7 mouse cellular contexts compared by ENCODE assay signal in the genomic region with DNA sequence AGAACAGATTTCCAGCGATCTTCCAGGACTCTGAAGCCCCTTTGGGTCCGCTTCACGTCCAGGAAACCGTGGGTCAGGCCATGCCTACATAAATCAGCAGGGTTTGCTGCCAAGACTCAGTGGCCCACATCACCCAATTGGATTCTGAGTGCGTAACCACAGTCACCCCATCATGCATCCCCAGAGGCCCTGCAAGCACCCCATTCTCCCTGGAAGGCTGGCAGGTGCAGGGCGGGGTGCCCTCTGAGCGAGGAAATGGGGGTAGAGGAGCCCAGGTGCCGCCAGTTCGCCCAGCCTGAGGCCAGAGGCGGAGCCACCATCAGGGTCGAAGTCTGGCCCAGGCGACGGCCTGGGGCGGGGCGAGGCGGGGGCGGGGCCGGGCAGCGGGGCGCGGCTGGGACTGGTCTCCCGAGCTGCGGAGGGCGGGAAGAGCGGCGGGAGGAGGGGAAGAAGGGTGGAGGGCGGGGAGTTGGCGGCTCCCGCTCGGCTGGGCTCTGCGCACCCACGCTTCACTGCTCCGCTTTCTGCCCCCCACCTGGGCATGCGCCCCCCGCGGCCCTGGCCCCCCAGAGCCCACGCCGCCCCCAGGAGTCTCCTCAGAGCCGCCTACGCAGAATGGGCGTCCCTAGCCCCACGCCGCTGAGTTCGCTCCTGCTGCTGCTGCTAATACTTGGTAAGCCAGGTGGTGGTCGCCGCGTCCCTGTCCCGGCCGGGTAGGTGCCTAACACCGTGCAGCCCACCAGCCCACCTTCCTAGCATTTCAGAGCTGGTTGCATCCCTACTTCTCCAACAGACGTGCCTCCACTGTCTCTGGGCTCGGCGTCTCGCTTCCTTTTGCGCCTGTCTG. TPM values are rescaled to one million over a fixed set of nuclear protein-coding genes. Genes with fewer than 3 reads are reported as not detected.
DNase-seq lines count a peak whose midpoint lies in the region; ATAC-seq and TF ChIP-seq lines count a peak whose summit lies in the region.

No protein-coding gene starts in this region.

- H3K4me2 ChIP-seq in hindbrain, embryonic 16.5 days (ENCODE audit: low read length) = peak overlapping the region; percentile 93
- peak overlapping the region; percentile 88 for H3K4me2 ChIP-seq in midbrain, embryonic 11.5 days

- WGBS in hindbrain, embryonic 16.5 days = under 1% methylated on average over 35 of the region's 55 CpGs
- WGBS in limb, embryonic 10.5 days = under 1% methylated on average over 38 of the region's 55 CpGs
- under 1% methylated on average over 46 of the region's 55 CpGs for WGBS in midbrain, embryonic 11.5 days

- intact Hi-C loops in gastrocnemius, adult 2 months (cut with DNase I) = loop anchor here (2.0 to 5.0 kb wide), 3 partner anchors 95 to 185 kb away; a partner anchor contains a TSS

- peak overlapping the region; percentile 98 for H3K27ac ChIP-seq in gastrocnemius, adult 2 months
- H3K27ac ChIP-seq in hindbrain, embryonic 16.5 days (ENCODE audit: low read depth, low read length) = peak overlapping the region; percentile 89
- peak overlapping the region; percentile 91 for H3K27ac ChIP-seq in limb, embryonic 10.5 days
- peak overlapping the region; percentile 41; the same call in 1 of the 2 replicates for H3K27ac ChIP-seq in midbrain, embryonic 11.5 days (ENCODE audit: low read depth, low read length)

- H3K4me1 ChIP-seq in hindbrain, embryonic 16.5 days (ENCODE audit: control insufficient read depth, insufficient read depth, low read depth, low read length) = peaks cover 36% of the 10 kb centered on the region
- H3K4me1 ChIP-seq in limb, embryonic 10.5 days = peaks cover 70% of the 10 kb centered on the region
- peaks cover 35% of the 10 kb centered on the region for H3K4me1 ChIP-seq in midbrain, embryonic 11.5 days (ENCODE audit: control insufficient read depth, insufficient read depth, low read length)

- no peaks in the 10 kb centered on the region for H3K36me3 ChIP-seq in hindbrain, embryonic 16.5 days (ENCODE audit: control insufficient read depth, insufficient read depth, low read length)
- H3K36me3 ChIP-seq in limb, embryonic 10.5 days = peaks cover 9% of the 10 kb centered on the region
- H3K36me3 ChIP-seq in midbrain, embryonic 11.5 days (ENCODE audit: control insufficient read depth, insufficient read depth, low read length) = no peaks in the 10 kb centered on the region

- no peaks in the 10 kb centered on the region for H3K27me3 ChIP-seq in hindbrain, embryonic 16.5 days (replicated peaks; ENCODE audit: control insufficient read depth, insufficient read depth, low read length)
- 0 out of 2 replicates have a peak, but pooled peaks cover 6% of the 10 kb centered on the region for H3K27me3 ChIP-seq in limb, embryonic 10.5 days (ENCODE audit: low read depth, poor library complexity, severe bottlenecking)
- H3K27me3 ChIP-seq in midbrain, embryonic 11.5 days (ENCODE audit: control insufficient read depth, insufficient read depth, low read length) = no peaks in the 10 kb centered on the region; the same call in 1 of the 2 replicates

- H3K9me3 ChIP-seq in hindbrain, embryonic 16.5 days (ENCODE audit: control insufficient read depth, low read length) = no peaks in the 10 kb centered on the region
- H3K9me3 ChIP-seq in limb, embryonic 10.5 days (replicated peaks) = no peaks in the 10 kb centered on the region
- H3K9me3 ChIP-seq in midbrain, embryonic 11.5 days (ENCODE audit: control insufficient read depth, low read length) = no peaks in the 10 kb centered on the region

- no peak for TF ChIP-seq CTCF in gastrocnemius, adult 2 months (IDR thresholded peaks at IDR 0.05)

- H3K4me3 ChIP-seq in gastrocnemius, adult 2 months = peak overlapping the region; percentile 96
- H3K4me3 ChIP-seq in hindbrain, embryonic 16.5 days (ENCODE audit: low read length) = peak overlapping the region; percentile 75
- peak overlapping the region; percentile 77 for H3K4me3 ChIP-seq in limb, embryonic 10.5 days
- peak overlapping the region; percentile 72 for H3K4me3 ChIP-seq in midbrain, embryonic 11.5 days (ENCODE audit: low read depth, low read length)

- ATAC-seq in hindbrain, embryonic 16.5 days = peak; percentile 66
- peak; percentile 79 for ATAC-seq in midbrain, embryonic 11.5 days (ENCODE audit: low FRiP score)

- H3K9ac ChIP-seq in hindbrain, embryonic 16.5 days (ENCODE audit: low read depth, low read length) = peak overlapping the region; percentile 85
- H3K9ac ChIP-seq in midbrain, embryonic 11.5 days (ENCODE audit: low read length) = peak overlapping the region; percentile 73

- peak; percentile 84 for DNase-seq in adipocyte (ENCODE audit: low spot score)
- DNase-seq in cerebellum, postnatal 25 days = peak; percentile 92 to 97
- DNase-seq in gastrocnemius, adult 2 months = peak; percentile 95
- peak; percentile 94 for DNase-seq in limb, embryonic 10.5 days (ENCODE audit: low spot score)
- peak; percentile 98 for DNase-seq in midbrain, embryonic 11.5 days (ENCODE audit: low spot score, missing footprints)
- DNase-seq in skeletal muscle tissue, adult 2 months (ENCODE audit: low read depth, low spot score) = peak; percentile 78

RNA-seq across cellular contexts. Expression of a gene that starts 14.3 kb away (rescaled TPM):
- 1,000 to 10,000 TPM in 1 of 2 experiments, 100 to 1,000 TPM in 1; 838 to 1,060 TPM for total RNA-seq in gastrocnemius, adult 2 months (2021)
- polyA plus RNA-seq in hindbrain, embryonic 16.5 days (2015; fragmentation: Nextera tagmentation; extraction: Ambion mirVana) = 96.7 and 102 TPM in 2 replicates
- 0.62 and 3.2 TPM in 2 replicates for polyA plus RNA-seq in limb, embryonic 10.5 days (2016; fragmentation: Nextera tagmentation; extraction: Ambion mirVana)
- polyA plus RNA-seq in midbrain, embryonic 11.5 days (2014; fragmentation: Nextera tagmentation; extraction: Ambion mirVana) = 1.4 and 1.9 TPM in 2 replicates

RNA-seq across cellular contexts. Expression of a gene that starts 17.0 kb away (rescaled TPM):
- total RNA-seq in gastrocnemius, adult 2 months (2021) = not detected
- 4.9 and 5.6 TPM in 2 replicates for polyA plus RNA-seq in hindbrain, embryonic 16.5 days (2015; fragmentation: Nextera tagmentation; extraction: Ambion mirVana)
- polyA plus RNA-seq in limb, embryonic 10.5 days (2016; fragmentation: Nextera tagmentation; extraction: Ambion mirVana) = 0.10 TPM in 1 of 2 replicates, not detected in the other
- polyA plus RNA-seq in midbrain, embryonic 11.5 days (2014; fragmentation: Nextera tagmentation; extraction: Ambion mirVana) = 0.37 and 0.43 TPM in 2 replicates

RNA-seq across cellular contexts. Expression of a gene that starts 28.9 kb away (rescaled TPM):
- under 1 TPM in 1 of 2 experiments, not detected in 1; 0.06 TPM for total RNA-seq in gastrocnemius, adult 2 months (2021)
- 3.5 and 3.9 TPM in 2 replicates for polyA plus RNA-seq in hindbrain, embryonic 16.5 days (2015; fragmentation: Nextera tagmentation; extraction: Ambion mirVana)
- 0.05 TPM in 2 replicates for polyA plus RNA-seq in limb, embryonic 10.5 days (2016; fragmentation: Nextera tagmentation; extraction: Ambion mirVana)
- polyA plus RNA-seq in midbrain, embryonic 11.5 days (2014; fragmentation: Nextera tagmentation; extraction: Ambion mirVana) = 0.75 TPM in 2 replicates

RNA-seq across cellular contexts. Expression of a gene that starts 50.7 kb away (rescaled TPM):
- 1 to 10 TPM; 7.4 to 8.3 TPM for total RNA-seq in gastrocnemius, adult 2 months (2021)
- polyA plus RNA-seq in hindbrain, embryonic 16.5 days (2015; fragmentation: Nextera tagmentation; extraction: Ambion mirVana) = 84.7 and 88.3 TPM in 2 replicates
- polyA plus RNA-seq in limb, embryonic 10.5 days (2016; fragmentation: Nextera tagmentation; extraction: Ambion mirVana) = 30.0 and 40.8 TPM in 2 replicates
- polyA plus RNA-seq in midbrain, embryonic 11.5 days (2014; fragmentation: Nextera tagmentation; extraction: Ambion mirVana) = 47.2 and 55.1 TPM in 2 replicates

RNA-seq across cellular contexts. Expression of a gene that starts 53.9 kb away (rescaled TPM):
- under 1 TPM; 0.20 to 0.43 TPM for total RNA-seq in gastrocnemius, adult 2 months (2021)
- 0.06 TPM in 1 of 2 replicates, not detected in the other for polyA plus RNA-seq in hindbrain, embryonic 16.5 days (2015; fragmentation: Nextera tagmentation; extraction: Ambion mirVana)
- polyA plus RNA-seq in limb, embryonic 10.5 days (2016; fragmentation: Nextera tagmentation; extraction: Ambion mirVana) = not detected in 2 replicates
- polyA plus RNA-seq in midbrain, embryonic 11.5 days (2014; fragmentation: Nextera tagmentation; extraction: Ambion mirVana) = not detected in 2 replicates

Comparison
In these comparisons a context has a peak if more than half of its experiments do, and no peak if none do; other contexts are left out.
1. Peak in every context shown above with its lines: DNase-seq, ATAC-seq, H3K4me3 ChIP-seq and H3K27ac ChIP-seq.
2. H3K27ac ChIP-seq: peak in every context shown above with its lines; median percentile 98 in gastrocnemius, adult 2 months; 91 in limb, embryonic 10.5 days; 89 in hindbrain, embryonic 16.5 days; 41 in midbrain, embryonic 11.5 days.
3. RNA of a gene that starts 14.3 kb away (polyA plus RNA-seq): 96.7 to 102 TPM in hindbrain, embryonic 16.5 days; 0.62 to 3.2 TPM in limb, embryonic 10.5 days and 1.4 to 1.9 TPM in midbrain, embryonic 11.5 days; every median in the first group is over 10 times any median in the second.